Mouse (Mus musculus) embryonic facial prominence, embryonic 14.5 days (tissue): ENCODE results near the gene Tmem44. TPM values are rescaled to one million over a fixed set of nuclear protein-coding genes. Genes with fewer than 3 reads are reported as not detected.
A peak's percentile ranks its signal among the peaks of the same experiment; 100 is the strongest.

Experiments used
- ATAC-seq: fragments of 200-750 bp; cut with Nextera tagmentation; 2 replicates; pipeline ENCODE4 v1.8.0; 2017; ENCODE audit warnings: low read depth, moderate number of reproducible peaks, moderate TSS enrichment
- DNase-seq: peaks from one replicate; pipeline ENCODE4 v3.0.0-alpha.2; 2015; ENCODE audit warnings: low spot score
- H3K27ac ChIP-seq: fragments of 300-500 bp; sonication (generic); replicated peaks from 2 replicates; pipeline ENCODE4 v1.5.1; 2014; ENCODE audit warnings: low read depth, mild to moderate bottlenecking, low read length, moderate library complexity
- H3K27me3 ChIP-seq: fragments of 300-500 bp; sonication (generic); replicated peaks from 2 replicates; pipeline ENCODE4 v1.6.1; 2014; ENCODE audit warnings: low read length; ENCODE audit not compliant: control insufficient read depth, insufficient read depth
- H3K36me3 ChIP-seq: fragments of 300-500 bp; sonication (generic); 2 replicates; pipeline ENCODE4 v1.6.1; 2014; ENCODE audit warnings: low read length, mixed read lengths; ENCODE audit not compliant: control insufficient read depth, insufficient read depth
- H3K4me1 ChIP-seq: fragments of 300-500 bp; sonication (generic); 2 replicates; pipeline ENCODE4 v1.6.1; 2014; ENCODE audit warnings: antibody characterized with exemption, low read length; ENCODE audit not compliant: control insufficient read depth, insufficient read depth
- H3K4me2 ChIP-seq: fragments of 300-500 bp; sonication (generic); 2 replicates; pipeline ENCODE4 v1.6.1; 2014; ENCODE audit warnings: low read depth, mild to moderate bottlenecking, low read length, moderate library complexity, mixed read lengths
- H3K4me3 ChIP-seq: fragments of 300-500 bp; sonication (generic); 2 replicates; pipeline ENCODE4 v1.5.1; 2014; ENCODE audit warnings: low read depth, mild to moderate bottlenecking, low read length
- H3K9ac ChIP-seq: fragments of 300-500 bp; sonication (generic); 2 replicates; pipeline ENCODE4 v1.6.1; 2014; ENCODE audit warnings: low read depth, mild to moderate bottlenecking, low read length, moderate library complexity, mixed read lengths
- H3K9me3 ChIP-seq: fragments of 300-500 bp; sonication (generic); 2 replicates; pipeline ENCODE4 v1.6.1; 2016; ENCODE audit warnings: low read length; ENCODE audit not compliant: control insufficient read depth
- WGBS: fragments of 180-500 bp; shearing (Covaris S2); extraction: QIAGEN DNeasy Blood & Tissue Kit; methylation state at CpG from one replicate; pipeline ENCODE4 v1.1.7; 2014; 5-methylcytosine and 5-hydroxymethylcytosine counted together
- polyA plus RNA-seq: library from polyadenylated mRNA; unstranded; fragments of >200 nt; fragmentation: Nextera tagmentation; extraction: Ambion mirVana; gene quantifications from 2 replicates; pipeline ENCODE4 v1.2.1, GENCODE M21; 2014

The Tmem44 gene
- polyA plus RNA-seq: 13.8 and 20.7 TPM in 2 replicates

GRCm38 (mm10) chr16:30550748-30551192 is at the start of gene Tmem44:
Gene Tmem44, minus strand, starts transcription at chr16:30550842.
- WGBS: 3% methylated on average over 13 of the region's 14 CpGs
- Histone ChIP-seq H3K4me3 (peak within 1 kb of the TSS; percentile 81), H3K9me3 (peaks cover 16% of the 10 kb centered on the region; the same call in 1 of the 2 replicates), H3K27me3 (no peaks in the 10 kb centered on the region), H3K4me1 (peaks cover 8% of the 10 kb centered on the region), H3K4me2 (peak within 1 kb of the TSS; percentile 80), H3K27ac (peak within 1 kb of the TSS; percentile 68), H3K36me3 (peaks cover 15% of the 10 kb centered on the region), H3K9ac (peak within 1 kb of the TSS; percentile 95)
- ATAC-seq (peak; percentile 62), DNase-seq (peak; percentile 30)

GRCm38 (mm10) chr16:30599491-30600268 is 49.0 kb upstream of the Tmem44 start, which contains the start of gene Fam43a:
Gene Fam43a, plus strand, starts transcription at chr16:30599723.
- Histone ChIP-seq H3K4me3 (peak within 1 kb of the TSS; percentile 61), H3K9ac (peak within 1 kb of the TSS; percentile 77), H3K27ac (peak within 1 kb of the TSS; percentile 77), H3K36me3 (no peaks in the 10 kb centered on the region), H3K4me1 (peaks cover 44% of the 10 kb centered on the region), H3K4me2 (peak within 1 kb of the TSS; percentile 96), H3K9me3 (no peaks in the 10 kb centered on the region), H3K27me3 (peaks cover 6% of the 10 kb centered on the region; the same call in 1 of the 2 replicates)
- ATAC-seq (peak; percentile 81), DNase-seq (peak; percentile 93)
- WGBS: under 1% methylated on average over 48 of the region's 63 CpGs

- Histone ChIP-seq H3K4me1 (peaks cover 20% of the 10 kb centered on the region), H3K27ac (no peak overlapping the region), H3K27me3 (peaks cover 6% of the 10 kb centered on the region; the same call in 1 of the 2 replicates), H3K36me3 (no peaks in the 10 kb centered on the region), H3K4me3 (no peak overlapping the region), H3K9me3 (no peaks in the 10 kb centered on the region), H3K9ac (no peak overlapping the region), H3K4me2 (peak overlapping the region; percentile 49)
- ATAC-seq (peak; percentile 34; the same call in 1 of the 2 replicates), DNase-seq (peak; percentile 87)
- WGBS: 12% methylated on average over 16 of the region's 16 CpGs
These were observed 46.5 kb upstream of the Tmem44 start for GRCm38 (mm10) chr16:30596959-30597681.

GRCm38 (mm10) chr16:30595835-30596557 is 45.4 kb upstream of the Tmem44 start:
- 72% methylated on average over 14 of the region's 14 CpGs for WGBS
- no peak for ATAC-seq

GRCm38 (mm10) chr16:30595356-30595755 is 44.7 kb upstream of the Tmem44 start:
- ATAC-seq (no peak), DNase-seq (no peak)
- Histone ChIP-seq H3K9ac (no peak overlapping the region), H3K27ac (no peak overlapping the region), H3K4me2 (no peak overlapping the region), H3K4me1 (peaks cover 4% of the 10 kb centered on the region), H3K4me3 (no peak overlapping the region), H3K36me3 (no peaks in the 10 kb centered on the region), H3K9me3 (no peaks in the 10 kb centered on the region), H3K27me3 (no peaks in the 10 kb centered on the region; the same call in 1 of the 2 replicates)
- 40% methylated on average over 3 of the region's 3 CpGs for WGBS

More at GRCm38 (mm10) chr16:30595835-30596557, 45.4 kb upstream of the Tmem44 start:
- H3K9ac ChIP-seq: no peak overlapping the region
- no peak overlapping the region for H3K4me3 ChIP-seq
- H3K36me3 ChIP-seq: no peaks in the 10 kb centered on the region
- H3K4me1 ChIP-seq: peaks cover 9% of the 10 kb centered on the region
- H3K9me3 ChIP-seq: no peaks in the 10 kb centered on the region
- no peak for DNase-seq
- H3K27ac ChIP-seq: no peak overlapping the region
- H3K4me2 ChIP-seq: no peak overlapping the region
- peaks cover under 1% of the 10 kb centered on the region; the same call in 1 of the 2 replicates for H3K27me3 ChIP-seq

GRCm38 (mm10) chr16:30591990-30592389 is 41.3 kb upstream of the Tmem44 start:
- Histone ChIP-seq H3K36me3 (no peaks in the 10 kb centered on the region), H3K9ac (no peak overlapping the region), H3K9me3 (no peaks in the 10 kb centered on the region), H3K4me1 (no peaks in the 10 kb centered on the region; the same call in 1 of the 2 replicates), H3K4me3 (no peak overlapping the region), H3K27ac (no peak overlapping the region), H3K4me2 (no peak overlapping the region), H3K27me3 (no peaks in the 10 kb centered on the region; the same call in 1 of the 2 replicates)
- no peak for DNase-seq
- 42% methylated on average over 3 of the region's 3 CpGs for WGBS
- no peak for ATAC-seq

- Histone ChIP-seq H3K4me2 (no peak overlapping the region), H3K4me3 (no peak overlapping the region), H3K27me3 (no peaks in the 10 kb centered on the region; the same call in 1 of the 2 replicates), H3K36me3 (peaks cover 2% of the 10 kb centered on the region; the same call in 1 of the 2 replicates), H3K9ac (no peak overlapping the region), H3K27ac (no peak overlapping the region), H3K9me3 (no peaks in the 10 kb centered on the region), H3K4me1 (peaks cover 8% of the 10 kb centered on the region; the same call in 1 of the 2 replicates)
- WGBS: 37% methylated on average over 7 of the region's 7 CpGs
- ATAC-seq (no peak), DNase-seq (no peak)
These were observed 39.9 kb upstream of the Tmem44 start for GRCm38 (mm10) chr16:30590264-30591209.
